Mouse (Mus musculus): Measurements from ENCODE around the gene Tas2r125.
"Not testable (repeated sequence)": the region's sequence is repeated elsewhere in the genome, so short reads cannot be mapped to it uniquely, and the experiment has no call there.

Tas2r125 gene

DNA sequence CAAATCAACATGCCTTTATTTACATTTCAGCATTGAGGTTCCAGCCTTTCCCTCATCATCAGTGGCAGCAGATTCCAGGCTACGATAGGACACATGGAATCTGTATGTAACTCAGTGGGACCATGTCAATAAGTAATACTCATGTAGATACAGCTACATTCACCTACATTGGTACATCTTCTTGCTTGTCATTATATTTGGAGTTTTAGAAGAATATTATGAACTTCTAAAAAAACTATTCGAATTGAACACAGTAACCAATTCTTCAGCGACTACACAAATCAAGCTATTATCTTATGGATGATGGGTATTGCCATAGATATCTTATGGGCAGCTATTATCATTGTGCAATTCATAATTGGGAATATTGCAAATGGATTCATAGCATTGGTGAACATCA, at the start of gene Tas2r125:
Gene Tas2r125, plus strand, starts transcription at position 301 of the 400 bp plus-strand sequence.
- DNase-seq (ENCODE audit: low read depth in 1 of 2, low spot score in 2 of 2) = no peak

DNA sequence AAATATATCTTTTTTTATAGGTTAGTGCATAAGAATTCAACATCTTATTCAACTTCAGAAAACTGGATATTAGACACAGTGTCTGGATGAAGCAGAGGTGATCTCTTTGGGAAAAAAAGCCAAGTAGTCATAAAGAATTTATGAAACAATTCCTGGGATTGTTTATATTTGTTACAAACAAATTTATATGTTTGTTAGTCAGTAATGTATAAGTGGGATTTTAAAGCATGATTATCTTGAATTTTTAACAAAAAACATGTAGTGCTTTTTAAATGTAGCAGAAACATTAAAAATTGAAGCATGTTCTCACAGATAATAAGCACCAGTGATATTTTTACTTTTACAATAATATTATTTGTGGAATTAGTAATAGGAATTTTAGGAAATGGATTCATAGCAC, 41.7 kb upstream of the Tas2r125 start, which contains the start of gene Tas2r110:
Gene Tas2r110, plus strand, starts transcription at position 301 of the 400 bp plus-strand sequence.
- DNase-seq (ENCODE audit: low read depth in 1 of 2, low spot score in 2 of 2) = no peak

DNA sequence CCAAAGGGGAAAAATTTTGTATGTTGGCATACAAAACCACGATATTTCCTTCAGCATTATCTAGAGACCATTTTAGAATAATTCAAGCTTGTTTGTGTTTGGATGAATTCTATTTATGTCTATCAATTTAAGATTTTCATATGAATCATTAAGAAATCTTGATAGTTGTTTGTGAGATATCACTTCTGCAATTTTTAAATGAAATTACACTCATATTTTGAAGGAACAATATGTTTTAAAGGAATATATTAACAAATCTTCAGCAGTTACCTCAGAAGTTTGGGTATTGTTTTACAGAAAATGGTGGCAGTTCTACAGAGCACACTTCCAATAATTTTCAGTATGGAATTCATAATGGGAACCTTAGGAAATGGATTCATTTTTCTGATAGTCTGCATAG, 16.7 kb upstream of the Tas2r125 start, which contains the start of gene Tas2r113:
Gene Tas2r113, plus strand, starts transcription at position 301 of the 400 bp plus-strand sequence.
- DNase-seq (ENCODE audit: low read depth in 1 of 2, low spot score in 2 of 2) = no peak

DNA sequence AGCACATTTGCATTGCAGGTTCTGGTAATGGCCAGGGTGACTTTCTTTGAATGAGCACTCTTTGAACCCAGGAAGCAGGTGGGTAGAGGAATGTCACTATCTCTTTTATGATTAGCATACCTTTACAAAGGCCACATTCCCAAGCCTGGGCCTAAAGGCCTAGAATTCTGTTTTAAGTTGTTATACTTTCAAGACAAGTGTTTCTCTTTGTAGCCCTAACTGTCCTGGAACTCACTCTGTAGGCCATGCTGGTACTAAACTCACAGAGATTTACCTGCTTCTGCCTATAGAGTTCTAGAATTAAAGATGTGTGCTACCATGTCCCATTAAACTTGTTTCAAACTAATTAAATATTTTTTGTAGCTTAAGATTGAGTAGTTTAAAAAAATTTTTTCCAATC, 31.9 kb downstream of the Tas2r125 start:
- not testable (repeated sequence) for DNase-seq (ENCODE audit: low read depth in 1 of 2, low spot score in 2 of 2)

DNA sequence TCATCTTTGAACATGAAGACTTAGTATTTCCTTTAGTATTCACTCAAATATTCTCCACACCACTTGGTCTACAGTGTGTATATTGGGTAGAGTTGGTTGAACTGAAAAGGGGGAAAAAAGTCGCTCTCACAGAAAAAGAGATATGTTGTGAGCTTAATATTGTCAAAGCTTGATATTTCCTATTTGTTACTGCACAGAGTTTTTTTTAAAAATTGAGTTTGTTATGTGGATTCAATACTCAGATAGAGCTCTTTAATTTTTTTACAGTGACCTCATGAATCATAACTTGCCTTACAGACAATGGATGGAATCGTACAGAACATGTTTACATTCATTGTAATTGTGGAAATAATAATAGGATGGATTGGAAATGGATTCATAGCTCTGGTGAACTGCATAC, 41.4 kb downstream of the Tas2r125 start, which contains the start of gene Tas2r129:
Gene Tas2r129, plus strand, starts transcription at position 301 of the 400 bp plus-strand sequence.
- no peak for DNase-seq (ENCODE audit: low read depth in 1 of 2, low spot score in 2 of 2)

DNA sequence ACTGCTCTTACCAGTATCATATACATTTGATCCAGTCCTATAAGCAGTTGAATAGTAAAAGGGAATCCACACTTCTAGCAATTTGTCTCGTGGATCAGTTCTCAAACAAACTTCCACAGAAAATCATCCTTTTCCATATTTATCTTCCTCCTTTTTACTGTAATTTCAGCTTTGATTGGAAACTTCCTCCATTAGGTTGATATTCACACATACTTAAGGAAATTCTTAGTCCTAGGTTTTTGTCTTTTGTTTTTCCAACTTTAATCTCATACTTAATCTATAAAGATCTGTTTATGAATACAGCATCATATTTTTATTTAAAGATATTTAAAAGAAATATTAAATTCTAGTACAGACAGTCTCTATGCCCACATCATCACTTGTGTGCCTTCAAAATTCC, 48.4 kb downstream of the Tas2r125 start, which contains the start of gene Tas2r131:
Gene Tas2r131, minus strand, starts transcription at position 101 of the 400 bp plus-strand sequence.
- DNase-seq (ENCODE audit: low read depth in 1 of 2, low spot score in 2 of 2) = no peak

All from monocyte, adult 2 months (primary cell).